Mouse (Mus musculus): Measurements from ENCODE around the gene Clec5a.

DNA sequence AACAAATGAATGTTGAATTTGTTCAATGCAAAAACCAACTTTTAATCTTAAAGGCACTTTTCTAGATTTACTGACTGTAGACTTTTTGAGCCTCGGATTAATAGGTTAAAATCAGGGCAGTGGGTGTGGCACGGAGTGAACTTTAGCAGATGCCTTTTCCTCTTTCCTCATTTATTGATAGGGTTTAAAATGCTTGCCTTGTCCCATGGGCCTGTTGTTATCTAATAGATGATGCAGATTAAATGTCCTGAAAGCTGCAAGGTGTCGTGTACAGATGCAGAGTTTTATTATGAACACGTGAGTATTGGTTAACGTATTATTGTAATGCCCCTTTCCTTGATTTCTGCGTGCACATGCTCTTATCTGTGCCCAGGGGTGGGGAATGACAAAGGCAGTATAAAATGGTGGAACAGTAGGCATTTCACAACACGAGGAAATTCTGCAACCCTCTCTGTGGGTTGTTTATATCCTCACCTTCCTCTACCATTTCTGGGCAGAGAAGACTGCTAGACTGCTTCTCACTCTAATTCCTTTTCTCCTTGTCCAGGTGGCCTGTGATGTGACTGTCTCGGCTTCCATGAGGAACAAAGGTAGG lies 42.9 kb upstream of the Clec5a start, which contains the start of gene Mgam:
- no peak for TF ChIP-seq CTCF (IDR thresholded peaks at IDR 0.05; ENCODE audit: borderline replicate concordance, insufficient read depth, low read length)
- no peak for TF ChIP-seq POLR2A (IDR thresholded peaks at IDR 0.05; ENCODE audit: low read depth, low read length)

All from embryonic fibroblast, embryonic 13.5 days (primary cell).